Mouse (Mus musculus) brain, embryonic 14.5 days (tissue): ENCODE measurements around the gene Ggt5.

ENCODE experiments used
- CTCF ChIP-seq: fragments of 200-500 bp; IDR thresholded peaks from 2 replicates; pipeline ENCODE4 v1.5.1; 2012; ENCODE audit warnings: inconsistent platforms, mild to moderate bottlenecking, moderate library complexity, borderline replicate concordance; ENCODE audit not compliant: insufficient read depth, insufficient read length; ENCODE audit errors: extremely low read depth
- POLR2A ChIP-seq: fragments of 200-500 bp; IDR thresholded peaks from 2 replicates; pipeline ENCODE4 v1.6.1; 2012; ENCODE audit warnings: mild to moderate bottlenecking, inconsistent platforms, borderline replicate concordance; ENCODE audit not compliant: poor library complexity, insufficient read depth, insufficient read length, severe bottlenecking; ENCODE audit errors: extremely low read depth

DNA sequence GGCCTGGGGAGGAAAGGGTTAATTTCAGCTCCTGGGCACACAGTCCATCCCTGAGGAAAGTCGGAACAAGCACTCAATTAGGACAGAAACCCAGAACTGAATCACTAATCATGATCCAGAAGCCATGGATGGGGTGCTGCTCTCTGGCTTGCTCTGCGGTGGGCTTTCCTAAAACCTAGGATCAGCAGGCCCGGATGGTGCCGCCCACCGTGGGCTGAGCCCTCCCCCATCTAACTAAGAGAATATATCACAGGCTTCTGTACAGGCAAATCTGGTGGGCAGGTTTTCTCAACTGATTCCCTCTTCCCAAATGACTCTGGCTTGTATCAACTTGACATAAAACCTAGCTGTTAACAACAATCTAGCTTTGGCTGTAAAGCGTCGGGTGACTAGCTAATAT lies 41.2 kb upstream of the Ggt5 start:
- TF ChIP-seq CTCF: no peak
- no peak for TF ChIP-seq POLR2A
